Mouse (Mus musculus) subcutaneous adipose tissue, adult 2 months (tissue): Measurements from ENCODE around the gene Riox2. TPM values are rescaled to one million over a fixed set of nuclear protein-coding genes. Genes with fewer than 3 reads are reported as not detected.

Experiments used
- polyA plus RNA-seq: library from polyadenylated mRNA; depleted of rRNA; stranded (reverse); fragments of >200 nt; gene quantifications from 2 replicates; pipeline ENCODE4 v1.2.3, GENCODE M21; 2012; ENCODE audit warnings: low replicate concordance; rRNA removed

Riox2 gene
- 6.2 and 14.9 TPM in 2 replicates for polyA plus RNA-seq

DNA sequence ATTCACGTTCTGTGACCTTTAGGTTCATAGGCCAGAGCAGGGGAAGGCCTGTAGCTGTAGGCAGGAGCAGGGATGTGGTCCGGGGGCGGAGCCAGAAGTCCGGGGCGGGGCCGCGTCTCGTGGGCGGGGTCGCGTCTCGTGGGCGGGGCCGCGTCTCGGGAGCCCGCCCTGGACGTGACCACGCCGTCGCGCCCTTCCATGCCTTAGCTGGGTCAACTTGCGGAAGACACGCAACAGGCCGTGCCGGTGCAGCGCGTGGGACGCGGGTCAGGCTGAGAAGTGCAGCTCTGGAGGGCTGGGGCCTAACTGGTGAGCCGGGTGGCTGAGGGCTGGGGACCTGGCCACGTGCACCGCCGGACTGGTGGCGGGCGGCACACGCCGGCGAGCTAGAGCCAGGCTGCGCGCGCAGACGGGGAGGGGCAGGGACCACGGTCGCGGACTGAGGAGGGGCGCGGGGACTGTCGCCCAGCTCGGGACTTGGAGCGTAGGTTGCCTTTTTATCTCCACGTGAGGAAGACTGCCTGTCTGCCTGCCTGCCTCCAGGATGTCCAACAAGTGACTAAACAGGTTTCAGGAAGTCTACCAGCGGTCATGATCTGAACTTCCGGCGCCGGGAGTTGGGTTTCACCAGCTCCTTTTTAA is at the start of gene Riox2:
TSS of gene Riox2 (plus strand) at position 139 of the 642 bp plus-strand sequence.

Other genes with a start within 250 kb of the Riox2 start
- not detected in 2 replicates for gene Olfr201, start 199.1 kb upstream of the Riox2 start, polyA plus RNA-seq
- gene Olfr202, start 185.0 kb upstream of the Riox2 start, polyA plus RNA-seq: not detected in 2 replicates
- not detected in 2 replicates for gene Olfr203, start 172.9 kb upstream of the Riox2 start, polyA plus RNA-seq
- gene Olfr204, start 153.5 kb upstream of the Riox2 start, polyA plus RNA-seq: not detected in 2 replicates
- gene Olfr205, start 140.6 kb upstream of the Riox2 start, polyA plus RNA-seq: not detected in 2 replicates
- not detected in 2 replicates for gene Olfr206, start 122.5 kb upstream of the Riox2 start, polyA plus RNA-seq
- not detected in 2 replicates for gene Olfr209, start 107.8 kb upstream of the Riox2 start, polyA plus RNA-seq
- 0.03 TPM in 1 of 2 replicates, not detected in the other for gene Gabrr3, start 64.4 kb upstream of the Riox2 start, polyA plus RNA-seq
- 11.7 and 33.7 TPM in 2 replicates for gene Crybg3, start 129.2 kb downstream of the Riox2 start, polyA plus RNA-seq
- 3.2 and 5.4 TPM in 2 replicates for gene Arl6, start 167.6 kb downstream of the Riox2 start, polyA plus RNA-seq